Mouse (Mus musculus): Measurements from ENCODE around the gene Zmiz2. TPM values are rescaled to one million over a fixed set of nuclear protein-coding genes. Genes with fewer than 3 reads are reported as not detected.
A peak's percentile ranks its signal among the peaks of the same experiment; 100 is the strongest.
"Not testable (repeated sequence)": the region's sequence is repeated elsewhere in the genome, so short reads cannot be mapped to it uniquely, and the experiment has no call there.

Zmiz2 gene
- polyA plus RNA-seq, 1 experiment from 2014 or later: 30.2 TPM

GRCm38 (mm10) chr11:6445951-6446350, 57.1 kb downstream of the Zmiz2 start:
- no peak overlapping the region for H3K9ac ChIP-seq (ENCODE audit: low read depth, low read length)
- ATAC-seq: no peak
- 91% methylated on average over 7 of the region's 7 CpGs for WGBS
- H3K4me1 ChIP-seq (ENCODE audit: control insufficient read depth, insufficient read depth, low read length): peaks cover 12% of the 10 kb centered on the region
- no peak overlapping the region for H3K27ac ChIP-seq (ENCODE audit: low read length)
- H3K4me3 ChIP-seq (ENCODE audit: low read depth, low read length): no peak overlapping the region
- H3K9me3 ChIP-seq (replicated peaks; ENCODE audit: control insufficient read depth, low read length, poor library complexity, severe bottlenecking): no peaks in the 10 kb centered on the region
- H3K27me3 ChIP-seq (ENCODE audit: control insufficient read depth, insufficient read depth, low read depth, low read length): no peaks in the 10 kb centered on the region
- no peaks in the 10 kb centered on the region for H3K36me3 ChIP-seq (ENCODE audit: control insufficient read depth, insufficient read depth, low read length)
- no peak overlapping the region for H3K4me2 ChIP-seq (ENCODE audit: low read length)

DNA sequence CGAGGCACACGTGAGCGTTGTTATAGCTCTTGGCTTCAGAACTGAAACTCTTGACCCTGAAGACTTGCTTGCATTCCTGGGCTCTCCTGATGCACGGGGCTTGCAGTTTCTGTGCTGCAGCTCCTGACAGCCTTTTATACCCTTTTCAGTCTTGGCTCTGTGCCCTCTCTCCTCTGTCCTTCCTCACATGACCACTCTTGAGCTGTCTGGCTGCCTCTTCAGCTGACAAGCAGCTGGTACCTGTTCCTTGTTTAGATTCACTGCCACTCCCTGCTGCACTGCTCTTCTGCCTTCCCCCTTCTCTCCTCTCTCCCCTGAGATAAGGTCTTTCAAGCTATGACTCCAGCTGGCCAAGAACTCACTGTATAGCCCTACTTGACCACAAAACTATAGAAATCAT, 58.6 kb downstream of the Zmiz2 start:
- Histone ChIP-seq H3K4me1 (ENCODE audit: control insufficient read depth, insufficient read depth, low read length) (peaks cover 12% of the 10 kb centered on the region), H3K4me2 (ENCODE audit: low read length) (no peak overlapping the region), H3K36me3 (ENCODE audit: control insufficient read depth, insufficient read depth, low read length) (no peaks in the 10 kb centered on the region), H3K9me3 (replicated peaks; ENCODE audit: control insufficient read depth, low read length, poor library complexity, severe bottlenecking) (no peaks in the 10 kb centered on the region), H3K27me3 (ENCODE audit: control insufficient read depth, insufficient read depth, low read depth, low read length) (no peaks in the 10 kb centered on the region), H3K4me3 (ENCODE audit: low read depth, low read length) (no peak overlapping the region), H3K27ac (ENCODE audit: low read length) (no peak overlapping the region), H3K9ac (ENCODE audit: low read depth, low read length) (no peak overlapping the region)
- no peak for ATAC-seq
- WGBS: 84% methylated on average over 4 of the region's 4 CpGs

DNA sequence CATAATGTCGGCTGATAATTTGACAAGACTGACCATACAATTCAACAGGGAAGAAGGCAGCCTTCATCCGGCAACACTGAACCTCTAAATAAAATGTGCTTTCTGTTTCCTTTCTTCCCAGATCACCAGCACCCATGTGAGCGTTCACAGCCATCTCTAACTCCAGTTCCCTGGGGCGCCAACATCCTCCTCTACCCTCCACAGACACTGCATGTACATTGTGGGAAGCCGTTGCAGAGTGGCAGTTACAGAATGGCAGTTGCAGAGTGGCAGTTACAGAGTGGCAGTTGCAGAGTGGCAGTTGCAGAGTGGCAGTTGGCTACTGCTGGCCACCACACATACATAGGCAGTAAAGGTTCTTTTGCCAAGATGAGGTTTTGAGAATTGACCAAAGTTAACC, 59.3 kb downstream of the Zmiz2 start:
- H3K4me3 ChIP-seq (ENCODE audit: low read depth, low read length); H3K36me3 ChIP-seq (ENCODE audit: control insufficient read depth, insufficient read depth, low read length); H3K4me1 ChIP-seq (ENCODE audit: control insufficient read depth, insufficient read depth, low read length); H3K27me3 ChIP-seq (ENCODE audit: control insufficient read depth, insufficient read depth, low read depth, low read length); ATAC-seq; H3K27ac ChIP-seq (ENCODE audit: low read length); H3K4me2 ChIP-seq (ENCODE audit: low read length); H3K9me3 ChIP-seq (replicated peaks; ENCODE audit: control insufficient read depth, low read length, poor library complexity, severe bottlenecking); H3K9ac ChIP-seq (ENCODE audit: low read depth, low read length): not testable (repeated sequence)
- 98% methylated on average over 5 of the region's 5 CpGs for WGBS

Small RNA genes within 50 kb of the gene (microRNA-seq; reads per million reads assigned to microRNA genes)
- gene Mir7651: 3.3 reads per million, percentile 16 among the genes with 10 or more reads in this experiment

Other genes with a start within 250 kb of the Zmiz2 start
- gene A730071L15Rik, start 189.0 kb upstream of the Zmiz2 start, polyA plus RNA-seq (2015; fragmentation: Nextera tagmentation; extraction: Ambion mirVana): 0.51 and 0.63 TPM in 2 replicates
- 80.2 TPM in 2 replicates for gene Nudcd3, start 188.7 kb upstream of the Zmiz2 start, polyA plus RNA-seq (2015; fragmentation: Nextera tagmentation; extraction: Ambion mirVana)
- gene Npc1l1, start 158.9 kb upstream of the Zmiz2 start, polyA plus RNA-seq (2015; fragmentation: Nextera tagmentation; extraction: Ambion mirVana): 0.08 and 0.14 TPM in 2 replicates
- gene Ddx56, start 121.3 kb upstream of the Zmiz2 start, polyA plus RNA-seq (2015; fragmentation: Nextera tagmentation; extraction: Ambion mirVana): 68.9 and 70.1 TPM in 2 replicates
- gene Tmed4, start 114.2 kb upstream of the Zmiz2 start, polyA plus RNA-seq (2015; fragmentation: Nextera tagmentation; extraction: Ambion mirVana): 115 and 118 TPM in 2 replicates
- gene Ogdh, start 97.4 kb upstream of the Zmiz2 start, polyA plus RNA-seq (2015; fragmentation: Nextera tagmentation; extraction: Ambion mirVana): 125 and 127 TPM in 2 replicates
- 3,917 and 4,008 TPM in 2 replicates for gene Ppia, start 26.4 kb downstream of the Zmiz2 start, polyA plus RNA-seq (2015; fragmentation: Nextera tagmentation; extraction: Ambion mirVana)
- gene H2afv, start 55.4 kb downstream of the Zmiz2 start, polyA plus RNA-seq (2015; fragmentation: Nextera tagmentation; extraction: Ambion mirVana): 203 and 224 TPM in 2 replicates
- 11.2 and 11.7 TPM in 2 replicates for gene Purb, start 86.8 kb downstream of the Zmiz2 start, polyA plus RNA-seq (2015; fragmentation: Nextera tagmentation; extraction: Ambion mirVana)
- gene Myo1g, start 131.9 kb downstream of the Zmiz2 start, polyA plus RNA-seq (2015; fragmentation: Nextera tagmentation; extraction: Ambion mirVana): 0.19 and 0.53 TPM in 2 replicates
- gene Ccm2, start 157.8 kb downstream of the Zmiz2 start, polyA plus RNA-seq (2015; fragmentation: Nextera tagmentation; extraction: Ambion mirVana): 81.4 and 84.3 TPM in 2 replicates
- 85.0 and 89.0 TPM in 2 replicates for gene Nacad, start 217.0 kb downstream of the Zmiz2 start, polyA plus RNA-seq (2015; fragmentation: Nextera tagmentation; extraction: Ambion mirVana)
- gene Tbrg4, start 237.0 kb downstream of the Zmiz2 start, polyA plus RNA-seq (2015; fragmentation: Nextera tagmentation; extraction: Ambion mirVana): 29.0 and 29.1 TPM in 2 replicates
- gene Wap, start 249.6 kb downstream of the Zmiz2 start, polyA plus RNA-seq (2015; fragmentation: Nextera tagmentation; extraction: Ambion mirVana): not detected in 2 replicates

Measured in midbrain, embryonic 16.5 days (tissue).